Mouse (Mus musculus) retina, postnatal 7 days (tissue): ENCODE measurements around the gene Icmt.

Source experiments
- DNase-seq: peaks from one replicate; pipeline ENCODE4 v3.0.0-alpha.2; 2012; ENCODE audit warnings: low read depth, low spot score

Icmt gene

DNA sequence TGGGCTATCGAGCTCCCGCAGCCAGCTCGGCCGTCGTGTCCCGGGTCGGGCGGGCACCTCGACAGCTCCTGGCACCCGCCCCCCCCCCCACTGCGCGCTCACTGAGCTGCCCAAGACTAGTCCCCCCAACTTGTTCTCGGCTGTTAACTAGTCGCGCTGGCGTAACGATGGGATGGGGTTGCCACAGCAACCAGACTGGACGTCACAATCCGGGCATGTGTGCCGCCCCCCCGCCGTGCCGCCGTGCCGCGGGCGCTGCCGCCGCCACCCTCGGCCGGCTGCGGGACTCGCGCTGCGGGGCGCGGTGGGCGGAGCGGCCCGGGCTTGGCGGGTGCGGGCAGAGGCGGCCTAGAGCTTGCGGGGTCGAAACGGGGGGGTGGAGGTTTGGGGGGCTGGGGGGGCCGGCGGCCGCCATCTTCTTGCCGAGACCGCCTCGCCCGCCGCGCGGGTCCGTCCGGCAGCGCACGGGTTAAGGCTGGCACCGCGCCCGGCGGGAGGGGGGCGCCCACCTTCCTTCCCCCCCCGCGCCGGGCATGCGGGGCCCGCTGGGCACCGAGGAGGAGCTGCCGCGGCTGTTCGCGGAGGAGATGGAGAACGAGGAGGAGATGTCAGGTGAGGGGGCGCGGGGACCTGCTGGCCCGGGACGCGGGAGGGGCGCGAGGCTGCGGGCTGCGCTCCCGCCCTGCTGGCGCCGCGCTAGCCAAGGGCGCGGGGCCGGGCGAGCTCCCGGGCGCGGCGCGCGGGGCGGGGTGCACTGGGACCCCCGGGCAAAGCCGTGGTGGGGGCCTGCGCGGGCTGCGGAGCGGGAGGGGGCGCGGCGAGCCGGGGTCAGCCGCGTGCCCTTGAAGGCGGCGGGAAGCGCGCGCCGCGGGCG, 41.6 kb downstream of the Icmt start, which contains the start of gene Chd5:
Chd5 (plus strand) TSS at position 233 of the 874 bp plus-strand sequence.
- DNase-seq = no peak

- no peak for DNase-seq
Measured at GRCm38 (mm10) chr4:152339293-152339790, 42.3 kb downstream of the Icmt start.

DNA sequence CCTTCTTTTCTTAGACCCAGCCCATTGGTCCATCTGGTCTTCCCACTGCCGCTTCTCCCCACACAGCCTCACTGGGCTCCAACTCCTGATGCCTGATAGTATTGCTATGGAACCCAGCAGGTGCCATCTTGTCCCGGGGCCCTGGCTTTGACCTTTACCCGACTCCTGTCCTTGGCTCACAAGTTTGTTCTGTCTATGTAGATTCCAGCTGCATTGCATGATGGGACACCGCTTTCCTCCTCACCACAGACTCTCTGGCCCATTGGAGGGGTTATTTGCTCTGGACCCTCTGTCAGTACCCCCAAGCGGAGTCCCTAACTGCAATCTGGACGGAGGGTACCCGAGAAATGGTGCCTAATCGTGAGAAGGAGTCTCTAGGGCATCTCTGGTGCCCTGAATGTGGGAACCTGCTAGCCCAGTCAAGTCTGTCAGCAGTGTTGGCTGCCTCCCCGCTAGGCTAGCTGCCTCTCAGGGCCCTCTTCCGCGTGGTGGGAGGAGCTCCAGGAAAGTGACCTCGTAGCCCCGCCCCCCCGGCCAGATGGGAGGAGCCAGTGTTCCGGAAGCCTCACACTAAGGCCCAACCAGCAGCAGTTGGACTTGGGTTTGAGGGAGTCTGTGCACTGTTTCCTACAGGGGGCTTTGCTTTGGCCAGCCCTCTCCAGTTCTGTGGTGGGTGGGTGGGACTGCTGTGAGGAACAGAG, 43.7 kb downstream of the Icmt start:
- no peak for DNase-seq

- no peak for DNase-seq
Measured at GRCm38 (mm10) chr4:152343296-152343695, 46.3 kb downstream of the Icmt start.

DNA sequence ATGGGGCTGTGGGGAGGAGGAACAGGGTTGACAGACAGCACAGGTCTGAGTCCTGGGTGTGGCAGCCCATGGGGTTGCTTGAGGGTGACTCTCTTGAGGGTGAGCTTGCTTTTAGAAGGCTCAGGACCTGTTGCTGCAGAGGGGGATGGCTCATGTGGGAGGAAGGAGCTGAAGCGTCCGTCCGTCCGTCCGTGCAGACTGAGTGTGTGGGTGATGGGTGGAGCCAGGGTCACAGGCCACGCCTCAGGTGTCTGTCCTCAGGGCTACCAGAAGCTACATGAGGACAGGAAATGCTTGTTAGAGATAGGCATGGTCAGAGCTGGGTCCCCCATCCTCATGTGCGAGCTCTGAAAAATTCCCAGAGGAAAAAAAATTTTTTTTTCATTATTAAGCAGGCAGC, 47.6 kb downstream of the Icmt start:
- DNase-seq = no peak

DNA sequence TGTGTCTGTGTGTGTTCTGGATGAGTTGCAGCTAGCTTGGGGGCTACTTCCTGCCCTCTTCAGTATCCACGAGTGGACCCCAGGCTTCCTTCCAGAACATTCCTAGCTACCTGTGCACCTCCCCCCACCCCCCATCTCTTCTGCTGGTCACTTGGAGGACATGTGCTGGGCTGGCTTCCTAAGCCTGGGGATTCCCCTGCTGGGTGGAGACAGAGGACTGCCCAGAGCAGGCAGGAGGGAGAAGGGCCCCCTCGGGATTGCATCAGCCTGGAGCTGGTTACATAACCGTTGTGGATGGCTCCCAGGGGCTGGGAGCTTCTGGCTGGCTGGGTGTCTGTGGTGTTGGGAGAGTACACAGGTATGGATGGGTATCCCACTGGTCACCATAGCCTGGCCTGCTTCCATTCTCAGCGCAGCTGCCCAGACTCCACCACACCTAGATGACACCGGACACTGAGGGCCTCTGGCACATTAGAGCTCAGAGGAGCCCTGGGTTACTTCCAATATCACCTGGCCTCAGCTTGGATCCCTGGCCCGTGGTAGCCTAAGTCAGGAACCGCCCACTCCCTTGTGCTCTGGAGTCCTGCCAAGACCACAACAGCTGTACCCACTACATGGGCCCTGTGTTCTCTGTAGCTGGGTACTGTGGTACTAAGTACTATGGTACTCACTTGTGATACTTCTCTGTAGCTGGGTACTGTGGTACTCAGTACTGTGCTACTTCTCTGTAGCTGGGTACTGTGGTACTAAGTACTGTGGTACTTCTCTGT, 48.3 kb downstream of the Icmt start:
- no peak for DNase-seq

GRCm38 (mm10) chr4:152349837-152350381, 52.9 kb downstream of the Icmt start:
- DNase-seq = no peak

- DNase-seq = no peak
Measured at GRCm38 (mm10) chr4:152350722-152351421, 53.8 kb downstream of the Icmt start.

- peak; percentile 49 for DNase-seq
Measured at GRCm38 (mm10) chr4:152351422-152352305, 54.6 kb downstream of the Icmt start.

DNA sequence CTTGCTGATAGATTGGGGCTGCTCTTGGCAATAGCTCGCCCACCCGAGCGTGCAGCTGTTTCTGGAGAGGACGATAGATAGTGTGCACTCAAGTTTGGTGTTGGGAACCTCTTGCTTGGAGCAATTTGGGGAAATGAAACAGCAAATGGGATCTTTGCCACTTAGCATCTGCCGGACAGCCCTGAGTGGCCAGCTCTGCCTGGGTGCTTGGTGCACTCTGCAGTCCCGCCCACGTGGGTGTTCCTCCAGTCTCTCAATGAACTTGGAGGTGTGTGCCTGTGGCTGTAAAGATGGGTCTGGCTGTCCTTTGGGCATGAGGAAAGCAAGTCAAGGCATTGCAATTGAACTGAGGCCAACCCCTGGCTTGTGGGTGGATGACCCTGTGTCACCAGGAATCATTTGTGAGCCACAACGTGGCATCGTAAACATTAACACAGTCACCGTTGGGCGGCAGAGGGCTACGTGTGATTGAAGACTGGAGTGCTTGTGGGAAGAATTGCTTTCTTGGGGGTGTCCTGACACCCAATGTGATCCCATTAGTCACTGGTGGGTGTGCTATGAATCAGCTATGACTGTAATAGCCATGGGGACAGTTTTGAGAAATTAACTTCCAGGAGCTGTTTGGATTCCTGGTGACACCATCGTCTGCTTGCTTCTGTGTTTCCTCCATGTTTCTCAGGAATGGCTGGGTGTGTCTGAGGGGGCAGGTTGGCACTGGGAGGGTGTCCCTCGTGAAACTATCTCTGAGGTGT, 57.0 kb downstream of the Icmt start:
- DNase-seq = no peak

GRCm38 (mm10) chr4:152355672-152356071, 58.6 kb downstream of the Icmt start:
- no peak for DNase-seq
